Mouse (Mus musculus): ENCODE data around the gene Olfr1408.

Olfr1408 gene

DNA sequence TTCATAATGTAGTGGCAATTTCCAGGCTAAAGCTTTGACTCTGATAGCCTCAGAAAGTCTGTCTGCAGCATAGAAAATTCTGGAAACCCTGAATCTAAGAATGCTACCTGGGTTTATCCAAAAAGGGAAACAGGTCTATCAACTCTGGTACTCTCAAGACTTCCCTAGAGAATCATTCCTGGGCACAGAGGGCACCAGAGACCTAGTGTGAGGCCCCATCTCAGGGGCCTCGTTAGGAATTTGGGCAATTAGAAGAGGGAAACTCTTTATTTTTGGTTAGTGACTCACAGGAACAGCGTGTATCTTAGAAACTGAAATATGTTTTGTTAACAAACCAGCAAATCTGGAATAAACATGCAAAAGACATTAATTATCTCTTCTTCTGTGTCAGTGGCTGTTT lies at the start of gene Olfr1408:
Gene Olfr1408, minus strand, starts transcription at position 101 of the 400 bp plus-strand sequence.
- DNase-seq (ENCODE audit: extremely low spot score, low spot score): no peak

DNA sequence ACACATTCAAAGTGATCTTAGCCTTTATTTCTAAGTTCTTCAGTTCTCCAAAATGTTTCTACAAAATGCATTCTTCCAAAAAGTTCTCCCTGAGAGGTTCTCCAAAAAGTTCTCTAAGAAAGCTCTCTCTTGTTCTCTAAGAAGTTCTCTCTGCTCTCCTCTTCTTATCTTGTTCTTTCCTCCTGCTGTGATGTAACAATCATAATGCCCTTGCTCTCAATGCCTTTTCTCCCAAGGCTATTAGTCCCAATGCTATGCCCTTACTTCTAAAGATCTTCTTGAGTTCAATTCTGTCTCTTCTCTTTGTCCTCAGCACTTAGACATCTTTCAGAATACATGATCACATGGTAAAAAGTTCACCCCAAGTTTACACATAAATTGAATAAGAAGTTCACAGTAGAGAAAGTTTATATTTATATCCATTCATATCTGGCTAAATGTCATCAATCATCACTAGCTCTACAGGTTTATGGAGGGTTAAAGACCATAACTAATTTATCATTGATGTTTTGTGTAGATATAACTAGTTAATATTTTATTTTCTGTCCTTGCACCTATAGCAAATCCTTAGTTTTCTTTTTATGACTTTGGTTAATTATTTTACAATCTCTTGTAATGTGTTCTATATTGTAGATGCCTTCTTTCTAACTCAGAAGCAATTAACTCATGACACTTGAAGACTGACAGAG lies 37.1 kb upstream of the Olfr1408 start:
- DNase-seq (ENCODE audit: extremely low spot score, low spot score): no peak
